Mouse (Mus musculus) ES-E14 (cell line): ENCODE measurements at regions not wholly inside any gene's neighbourhood (a gene's known extent, or its start where the extent isn't known, plus 50 kb on each side); places are given as distances from the start of the nearest gene placed in this dataset.

ENCODE experiments used
- CHD2 ChIP-seq: IDR thresholded peaks from 2 replicates; pipeline ENCODE4 v1.6.1; 2014; ENCODE audit warnings: mild to moderate bottlenecking, low read depth, low read length, inconsistent platforms
- HCFC1 ChIP-seq: IDR thresholded peaks from 2 replicates; pipeline ENCODE4 v1.6.1; 2012; ENCODE audit warnings: low read length, inconsistent platforms, borderline replicate concordance; ENCODE audit not compliant: insufficient read depth
- MAFK ChIP-seq: IDR thresholded peaks from 2 replicates; pipeline ENCODE4 v1.6.1; 2014; ENCODE audit warnings: mild to moderate bottlenecking, low read depth, low read length, inconsistent platforms; ENCODE audit not compliant: insufficient read depth
- ZC3H11A ChIP-seq: IDR thresholded peaks from 2 replicates; pipeline ENCODE4 v1.6.1; 2012; ENCODE audit warnings: low read depth, mild to moderate bottlenecking, inconsistent platforms, low read length, borderline replicate concordance
- ZNF384 ChIP-seq: IDR thresholded peaks from 2 replicates; pipeline ENCODE4 v1.6.1; 2012; ENCODE audit warnings: low read depth, low read length, inconsistent platforms

- TF ChIP-seq CHD2 (no peak), ZC3H11A (no peak), MAFK (no peak), ZNF384 (no peak), HCFC1 (no peak)
These were observed 112.3 kb upstream of the Ndn start for GRCm38 (mm10) chr7:62234037-62234436.
